Mouse (Mus musculus) kidney, embryonic 16.5 days (tissue): Measurements from ENCODE around the gene Wdpcp. TPM values are rescaled to one million over a fixed set of nuclear protein-coding genes. Genes with fewer than 3 reads are reported as not detected.
"Not testable (repeated sequence)": the region's sequence is repeated elsewhere in the genome, so short reads cannot be mapped to it uniquely, and the experiment has no call there.

ENCODE experiments used
- ATAC-seq: fragments of 200-750 bp; cut with Nextera tagmentation; 2 replicates; pipeline ENCODE4 v1.8.0; 2017; ENCODE audit warnings: moderate TSS enrichment; ENCODE audit not compliant: low FRiP score, low TSS enrichment
- H3K27ac ChIP-seq: fragments of 300-500 bp; sonication (generic); 2 replicates; pipeline ENCODE4 v1.5.1; 2014; ENCODE audit warnings: low read length
- H3K27me3 ChIP-seq: fragments of 300-500 bp; sonication (generic); 2 replicates; pipeline ENCODE4 v1.6.1; 2014; ENCODE audit warnings: low read length, control low read depth, mixed read lengths; ENCODE audit not compliant: insufficient read depth
- H3K36me3 ChIP-seq: fragments of 300-500 bp; sonication (generic); 2 replicates; pipeline ENCODE4 v1.6.1; 2014; ENCODE audit warnings: low read length, control low read depth, mixed read lengths; ENCODE audit not compliant: insufficient read depth
- H3K4me1 ChIP-seq: fragments of 300-500 bp; sonication (generic); 2 replicates; pipeline ENCODE4 v1.6.1; 2014; ENCODE audit warnings: low read length, control low read depth, mixed read lengths; ENCODE audit not compliant: insufficient read depth
- H3K4me2 ChIP-seq: fragments of 300-500 bp; sonication (generic); replicated peaks from 2 replicates; pipeline ENCODE4 v1.6.1; 2014; ENCODE audit warnings: low read depth, low read length
- H3K4me3 ChIP-seq: fragments of 300-500 bp; sonication (generic); 2 replicates; pipeline ENCODE4 v1.5.1; 2014; ENCODE audit warnings: mild to moderate bottlenecking, low read length
- H3K9ac ChIP-seq: fragments of 300-500 bp; sonication (generic); replicated peaks from 2 replicates; pipeline ENCODE4 v1.6.1; 2014; ENCODE audit warnings: low read length
- H3K9me3 ChIP-seq: fragments of 300-500 bp; sonication (generic); 2 replicates; pipeline ENCODE4 v1.6.1; 2016; ENCODE audit warnings: low read length, control low read depth
- WGBS: fragments of 180-500 bp; shearing (Covaris S2); extraction: QIAGEN DNeasy Blood & Tissue Kit; methylation state at CpG from one replicate; pipeline ENCODE4 v1.1.7; 2014; 5-methylcytosine and 5-hydroxymethylcytosine counted together
- polyA plus RNA-seq: library from polyadenylated mRNA; unstranded; fragments of >200 nt; fragmentation: Nextera tagmentation; extraction: Ambion mirVana; gene quantifications from 2 replicates; pipeline ENCODE4 v1.2.1, GENCODE M21; 2015

The Wdpcp gene
- polyA plus RNA-seq: 13.4 and 14.5 TPM in 2 replicates

GRCm38 (mm10) chr11:21571700-21572381 is at the start of gene Wdpcp, which contains the start of gene Mdh1:
Gene Wdpcp, plus strand, starts transcription at chr11:21572235.
Gene Mdh1, minus strand, starts transcription at chr11:21572367.
- H3K9me3 ChIP-seq: no peaks in the 10 kb centered on the region
- peak within 1 kb of the TSS; percentile 81 for H3K9ac ChIP-seq
- ATAC-seq: peak; percentile 99
- H3K4me2 ChIP-seq: peak within 1 kb of the TSS; percentile 83
- H3K4me3 ChIP-seq: peak within 1 kb of the TSS; percentile 86
- under 1% methylated on average over 42 of the region's 42 CpGs for WGBS
- H3K27me3 ChIP-seq: no peaks in the 10 kb centered on the region
- peaks cover 2% of the 10 kb centered on the region; the same call in 1 of the 2 replicates for H3K36me3 ChIP-seq
- peak within 1 kb of the TSS; percentile 82 for H3K27ac ChIP-seq
- peaks cover 23% of the 10 kb centered on the region for H3K4me1 ChIP-seq

- H3K27me3 ChIP-seq: no peaks in the 10 kb centered on the region
- H3K4me1 ChIP-seq: 0 out of 2 replicates have a peak, but pooled peaks cover 3% of the 10 kb centered on the region
- no peak overlapping the region for H3K4me3 ChIP-seq
- no peak overlapping the region for H3K9ac ChIP-seq
- no peak overlapping the region for H3K4me2 ChIP-seq
- H3K9me3 ChIP-seq: no peaks in the 10 kb centered on the region
- WGBS: 45% methylated on average over 2 of the region's 2 CpGs
- 0 out of 2 replicates have a peak overlapping the region, but pooled peaks have one; percentile 43 for H3K27ac ChIP-seq
- peak; percentile 86; the same call in 1 of the 2 replicates for ATAC-seq
- no peaks in the 10 kb centered on the region for H3K36me3 ChIP-seq
Observed at GRCm38 (mm10) chr11:21528676-21529394, 43.2 kb upstream of the Wdpcp start.

GRCm38 (mm10) chr11:21530856-21531255 is 41.2 kb upstream of the Wdpcp start:
- not testable (repeated sequence) for ATAC-seq, H3K27ac ChIP-seq, H3K4me1 ChIP-seq, H3K9ac ChIP-seq, H3K9me3 ChIP-seq, H3K36me3 ChIP-seq, H3K4me2 ChIP-seq, H3K27me3 ChIP-seq, H3K4me3 ChIP-seq
- 85% methylated on average over 2 of the region's 2 CpGs for WGBS

GRCm38 (mm10) chr11:21540072-21540471 is 32.0 kb upstream of the Wdpcp start:
- no peak for ATAC-seq
- WGBS: 38% methylated on average over 2 of the region's 2 CpGs

GRCm38 (mm10) chr11:21540622-21541021 is 31.4 kb upstream of the Wdpcp start:
- no peak for ATAC-seq

More at GRCm38 (mm10) chr11:21540072-21540471, 32.0 kb upstream of the Wdpcp start:
- Histone ChIP-seq H3K9me3 (no peaks in the 10 kb centered on the region), H3K4me2 (no peak overlapping the region), H3K36me3 (no peaks in the 10 kb centered on the region), H3K4me1 (no peaks in the 10 kb centered on the region), H3K27ac (no peak overlapping the region), H3K27me3 (no peaks in the 10 kb centered on the region), H3K9ac (no peak overlapping the region), H3K4me3 (no peak overlapping the region)

GRCm38 (mm10) chr11:21542731-21543130 is 29.3 kb upstream of the Wdpcp start:
- Histone ChIP-seq H3K27me3 (no peaks in the 10 kb centered on the region), H3K36me3 (no peaks in the 10 kb centered on the region), H3K4me2 (no peak overlapping the region), H3K9me3 (no peaks in the 10 kb centered on the region), H3K27ac (no peak overlapping the region), H3K4me3 (no peak overlapping the region), H3K4me1 (no peaks in the 10 kb centered on the region), H3K9ac (no peak overlapping the region)
- WGBS: 80% methylated on average over 5 of the region's 5 CpGs
- no peak for ATAC-seq

More at GRCm38 (mm10) chr11:21540622-21541021, 31.4 kb upstream of the Wdpcp start:
- Histone ChIP-seq H3K36me3 (no peaks in the 10 kb centered on the region), H3K9me3 (no peaks in the 10 kb centered on the region), H3K4me2 (no peak overlapping the region), H3K27ac (no peak overlapping the region), H3K9ac (no peak overlapping the region), H3K4me1 (no peaks in the 10 kb centered on the region), H3K27me3 (no peaks in the 10 kb centered on the region), H3K4me3 (no peak overlapping the region)
- 90% methylated on average over 2 of the region's 2 CpGs for WGBS

- no peaks in the 10 kb centered on the region for H3K4me1 ChIP-seq
- no peak overlapping the region for H3K4me2 ChIP-seq
- H3K9ac ChIP-seq: no peak overlapping the region
- H3K27me3 ChIP-seq: no peaks in the 10 kb centered on the region
- 70% methylated on average over 2 of the region's 2 CpGs for WGBS
- H3K27ac ChIP-seq: no peak overlapping the region
- no peak overlapping the region for H3K4me3 ChIP-seq
- no peaks in the 10 kb centered on the region for H3K9me3 ChIP-seq
- H3K36me3 ChIP-seq: no peaks in the 10 kb centered on the region
- ATAC-seq: no peak
Observed at GRCm38 (mm10) chr11:21545021-21545420, 27.0 kb upstream of the Wdpcp start.

GRCm38 (mm10) chr11:21545951-21546350 is 26.1 kb upstream of the Wdpcp start:
- no peak for ATAC-seq
- no peaks in the 10 kb centered on the region for H3K27me3 ChIP-seq
- H3K4me2 ChIP-seq: no peak overlapping the region
- no peaks in the 10 kb centered on the region for H3K4me1 ChIP-seq
- H3K36me3 ChIP-seq: no peaks in the 10 kb centered on the region
- no peak overlapping the region for H3K27ac ChIP-seq
- H3K4me3 ChIP-seq: no peak overlapping the region
- H3K9ac ChIP-seq: no peak overlapping the region
- no peaks in the 10 kb centered on the region for H3K9me3 ChIP-seq

- Histone ChIP-seq H3K9ac (no peak overlapping the region), H3K4me2 (no peak overlapping the region), H3K36me3 (no peaks in the 10 kb centered on the region), H3K27me3 (no peaks in the 10 kb centered on the region), H3K4me3 (no peak overlapping the region), H3K27ac (no peak overlapping the region), H3K9me3 (no peaks in the 10 kb centered on the region), H3K4me1 (peaks cover under 1% of the 10 kb centered on the region; the same call in 1 of the 2 replicates)
- WGBS: 59% methylated on average over 1 of the region's 1 CpGs
- no peak for ATAC-seq
Observed at GRCm38 (mm10) chr11:21546671-21547070, 25.4 kb upstream of the Wdpcp start.

- Histone ChIP-seq H3K27me3 (no peaks in the 10 kb centered on the region), H3K9ac (no peak overlapping the region), H3K27ac (no peak overlapping the region), H3K4me2 (no peak overlapping the region), H3K9me3 (no peaks in the 10 kb centered on the region), H3K4me3 (no peak overlapping the region), H3K36me3 (no peaks in the 10 kb centered on the region), H3K4me1 (peaks cover 6% of the 10 kb centered on the region; the same call in 1 of the 2 replicates)
- no peak for ATAC-seq
Observed at GRCm38 (mm10) chr11:21547518-21547917, 24.5 kb upstream of the Wdpcp start.
